Mouse (Mus musculus) T-cell, adult 66 days (primary cell): Measurements from ENCODE around the gene Cenpi. TPM values are rescaled to one million over a fixed set of nuclear protein-coding genes. Genes with fewer than 3 reads are reported as not detected.

Experiments
- total RNA-seq, 2 experiments: library from RNA; stranded (reverse); gene quantifications; 3 replicates in 1 of 2; 4 replicates in 1 of 2; pipeline ENCODE4 v1.2.4; 2023

Gene Cenpi
- 1 to 10 TPM; 1.6 to 1.9 TPM for total RNA-seq

DNA sequence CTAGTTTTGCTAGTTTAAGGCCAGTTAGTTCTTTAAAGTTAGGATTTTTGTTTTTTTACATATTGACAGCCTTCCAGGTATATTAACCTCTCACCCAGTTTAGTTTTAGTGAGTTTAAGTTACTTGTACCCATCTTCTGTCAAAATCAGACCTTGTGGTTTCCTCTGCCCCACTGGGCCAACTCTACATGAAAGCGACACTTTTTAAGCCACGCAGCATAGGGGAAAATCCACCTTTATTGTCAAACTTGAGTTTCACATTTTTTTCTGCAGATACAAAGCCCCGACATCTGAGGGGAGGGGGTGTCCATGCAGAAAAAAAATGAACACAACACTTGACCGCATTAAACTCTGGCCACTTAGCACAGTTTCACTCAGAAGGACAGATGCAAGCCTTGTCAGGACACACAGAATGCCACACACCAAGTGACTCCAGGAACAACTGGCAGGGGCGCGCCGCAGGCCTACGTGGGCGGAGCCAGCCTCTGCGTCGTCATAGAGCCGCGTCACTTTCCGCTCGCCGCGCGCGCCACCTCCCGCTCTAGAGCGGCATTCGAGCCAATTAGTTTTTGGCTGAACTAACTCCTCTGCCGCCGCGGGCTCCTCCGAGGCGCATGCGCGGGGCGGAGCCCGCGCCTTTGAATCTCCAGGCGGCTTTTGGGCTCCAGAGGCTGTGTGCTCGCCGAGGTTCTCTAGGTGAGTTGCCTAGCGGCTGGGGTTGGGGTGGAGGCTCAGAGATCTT lies at the start of gene Cenpi:
Gene Cenpi, plus strand, starts transcription at position 551 of the 741 bp plus-strand sequence.

DNA sequence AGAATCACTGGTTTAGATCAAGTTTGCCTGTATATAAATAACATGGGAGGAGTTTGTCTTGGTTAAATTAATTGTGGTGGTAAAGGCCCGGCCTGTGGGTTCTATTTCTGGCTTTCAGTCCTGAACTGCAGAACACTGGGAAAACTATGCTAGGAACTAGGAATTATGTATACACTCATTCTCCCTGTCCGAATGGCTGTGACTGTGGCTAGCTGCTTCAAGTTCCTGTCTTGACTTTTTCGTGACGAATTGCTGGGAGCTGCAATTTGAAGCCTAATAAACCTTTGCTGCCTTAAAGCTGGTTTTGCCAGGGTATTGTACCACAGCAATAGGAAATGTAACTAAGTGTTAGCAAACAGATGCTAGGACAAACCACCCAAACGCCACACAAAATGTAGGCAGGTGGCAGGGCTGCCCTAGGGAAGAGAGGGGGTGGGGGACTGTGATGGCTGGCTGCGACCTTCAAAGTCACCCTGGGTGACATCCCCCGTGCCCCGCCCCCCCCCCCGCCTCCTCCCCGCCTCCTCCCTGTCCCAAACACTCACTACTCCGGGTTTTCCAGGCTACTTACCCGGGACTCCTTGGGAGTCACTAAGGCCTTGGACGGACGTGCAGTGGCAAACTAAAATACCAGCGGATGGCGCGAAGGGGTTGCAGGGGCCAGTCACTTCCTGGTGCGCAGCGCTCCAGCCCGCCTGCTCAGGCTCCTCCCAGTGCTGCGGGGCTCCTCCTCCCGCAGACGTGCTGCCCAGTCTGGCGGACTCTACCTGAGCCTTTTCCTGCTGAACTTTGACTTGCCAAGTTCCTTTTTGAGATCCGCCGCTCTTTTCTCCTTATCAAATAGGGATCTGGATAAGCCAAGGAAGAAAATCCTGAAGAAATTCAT lies 31.4 kb upstream of the Cenpi start, which contains the start of gene Trmt2b:
Gene Trmt2b, minus strand, starts transcription at position 710 of the 886 bp plus-strand sequence.

DNA sequence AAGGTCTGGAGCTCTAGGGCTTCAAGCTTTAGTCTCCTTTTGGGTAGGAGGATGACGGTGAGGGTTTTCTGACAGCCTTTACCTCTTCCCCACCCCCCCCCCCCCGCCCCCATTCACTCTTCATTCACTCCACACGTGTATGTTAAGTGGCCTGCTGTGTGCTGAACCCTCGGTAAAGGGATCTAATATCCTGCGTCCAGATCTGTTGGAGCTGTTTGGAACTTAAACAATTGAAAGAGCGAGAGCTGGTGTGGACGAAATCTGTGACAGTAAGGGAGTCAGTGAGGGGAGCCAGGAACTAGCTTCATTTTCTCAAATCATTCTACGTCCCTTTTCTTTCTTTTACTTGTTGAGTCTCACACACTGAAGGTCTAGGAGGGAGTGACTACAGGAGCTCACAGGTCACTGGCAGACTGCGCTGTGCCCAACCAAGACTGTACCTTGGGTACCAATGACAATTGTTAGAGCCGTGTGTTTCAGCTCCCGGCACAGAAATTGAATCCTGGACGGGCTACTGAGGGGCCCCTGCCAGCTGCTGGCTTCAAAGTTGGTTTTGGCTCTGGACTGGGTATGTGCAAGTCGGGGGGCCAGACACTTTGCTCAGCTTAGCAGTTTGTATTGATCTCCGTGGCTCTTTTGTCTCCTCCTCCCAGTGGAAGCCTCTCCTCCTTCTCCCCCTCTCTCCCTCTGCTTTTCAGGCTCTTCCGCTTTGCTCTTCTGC lies 96.1 kb downstream of the Cenpi start, which contains the start of gene Drp2:
Gene Drp2, plus strand, starts transcription at position 689 of the 721 bp plus-strand sequence.

Other genes with a start within 250 kb of the Cenpi start
- 10 to 100 TPM; 42.0 to 47.0 TPM for gene Cstf2, start 248.9 kb upstream of the Cenpi start, total RNA-seq
- 10 to 100 TPM; 17.1 to 20.2 TPM for gene Xkrx, start 146.0 kb upstream of the Cenpi start, total RNA-seq
- not detected for gene Arl13a, start 120.6 kb upstream of the Cenpi start, total RNA-seq
- 1 to 10 TPM; 1.3 to 2.3 TPM for gene Nox1, start 86.1 kb upstream of the Cenpi start, total RNA-seq
- gene Trmt2b, start 31.1 kb upstream of the Cenpi start, total RNA-seq: 10 to 100 TPM; 20.9 to 29.6 TPM
- gene Tmem35a, start 12.9 kb upstream of the Cenpi start, total RNA-seq: under 1 TPM in 1 of 2 experiments, not detected in 1; 0.47 TPM
- not detected for gene Drp2, start 96.5 kb downstream of the Cenpi start, total RNA-seq
- not detected for gene Taf7l, start 168.4 kb downstream of the Cenpi start, total RNA-seq
- 10 to 100 TPM; 15.8 to 16.0 TPM for gene Timm8a1, start 233.8 kb downstream of the Cenpi start, total RNA-seq